Mouse (Mus musculus): ENCODE measurements around the gene Sergef. TPM values are rescaled to one million over a fixed set of nuclear protein-coding genes. Genes with fewer than 3 reads are reported as not detected.

The Sergef gene
- total RNA-seq, 2 experiments from 2014 or later = 50.5 to 55.9 TPM

Other genes starting within 250 kb of the Sergef start
- 10 to 100 TPM; 48.4 to 54.0 TPM for gene Kcnc1, start 243.3 kb downstream of the Sergef start, total RNA-seq (2021)
- gene Tph1, start 32.7 kb upstream of the Sergef start, total RNA-seq (2021) = under 1 TPM; 0.50 to 0.56 TPM
- gene Saal1, start 70.9 kb upstream of the Sergef start, total RNA-seq (2021) = 10 to 100 TPM; 10.3 to 10.5 TPM
- under 1 TPM in 1 of 2 experiments, not detected in 1; 0.16 TPM for gene Saa3, start 75.9 kb upstream of the Sergef start, total RNA-seq (2021)
- gene Saa4, start 92.8 kb upstream of the Sergef start, total RNA-seq (2021) = not detected
- gene Saa1, start 103.2 kb upstream of the Sergef start, total RNA-seq (2021) = not detected
- not detected for gene Saa2, start 112.0 kb upstream of the Sergef start, total RNA-seq (2021)
- 10 to 100 TPM; 15.4 to 21.7 TPM for gene Hps5, start 156.3 kb upstream of the Sergef start, total RNA-seq (2021)
- gene Gtf2h1, start 156.3 kb upstream of the Sergef start, total RNA-seq (2021) = 10 to 100 TPM; 32.9 to 38.1 TPM
- 100 to 1,000 TPM; 430 to 445 TPM for gene Ldha, start 201.7 kb upstream of the Sergef start, total RNA-seq (2021)
- not detected for gene Ldhc, start 221.4 kb upstream of the Sergef start, total RNA-seq (2021)